ENCODE assay signal across 26 mouse cellular contexts in the genomic region with DNA sequence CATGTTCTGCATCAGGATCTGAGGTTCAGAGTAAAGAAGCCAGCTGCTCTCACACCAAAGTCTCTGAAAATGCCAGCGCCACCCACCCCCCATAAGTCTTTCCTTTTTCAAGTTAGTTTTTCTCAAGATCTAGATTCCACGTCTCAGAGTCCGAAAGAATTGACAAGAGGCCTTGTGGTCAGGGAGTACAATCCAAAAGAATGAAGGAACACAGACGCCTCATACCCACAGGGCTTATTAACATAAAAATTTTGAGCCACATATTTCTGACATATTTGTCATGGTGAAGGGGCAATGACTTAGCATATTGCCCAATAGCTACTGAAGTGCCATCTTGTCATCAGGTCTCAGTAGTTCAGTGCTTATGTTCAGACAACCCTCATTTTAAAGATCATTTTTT.
DNase-seq lines count a peak whose midpoint lies in the region; ATAC-seq and TF ChIP-seq lines count a peak whose summit lies in the region.
"Had no signal": no experiment of that assay in that cellular context is flagged by ENCODE, and none has a peak within 500 bp of the region (broad histone marks: within the 10 kb centered on the region; RNA-seq: fewer than 3 reads in every experiment).

No protein-coding gene starts in this region.

- no peak for TF ChIP-seq POLR2A in lung, adult 2 months (IDR thresholded peaks at IDR 0.05; ENCODE audit: borderline replicate concordance, extremely low read depth, low read depth, low read length)
- no peak for TF ChIP-seq POLR2A in bone marrow, adult 2 months (IDR thresholded peaks at IDR 0.05; ENCODE audit: borderline replicate concordance, control insufficient read depth, low read depth, low read length)
- no peak for TF ChIP-seq POLR2A in small intestine, adult 2 months (IDR thresholded peaks at IDR 0.05; ENCODE audit: low read depth, low read length)

- ATAC-seq in lung, embryonic 16.5 days (ENCODE audit: low read depth): no peak
- ATAC-seq: forebrain, embryonic 16.5 days; hindbrain, embryonic 16.5 days had no signal

- peaks cover 16% of the 10 kb centered on the region for H3K4me1 ChIP-seq in lung, embryonic 16.5 days (replicated peaks; ENCODE audit: control insufficient read depth, insufficient read depth, low read length)
- no peaks in the 10 kb centered on the region; the same call in 1 of the 2 replicates for H3K4me1 ChIP-seq in lung, adult 2 months (ENCODE audit: control insufficient read depth, insufficient read depth, low read length)
- H3K4me1 ChIP-seq in bone marrow, adult 2 months (ENCODE audit: control insufficient read depth, insufficient read depth, low read length): peaks cover 3% of the 10 kb centered on the region
- H3K4me1 ChIP-seq in small intestine, adult 2 months (ENCODE audit: control insufficient read depth, insufficient read depth, insufficient read length, low read length): peaks cover 8% of the 10 kb centered on the region; the same call in 1 of the 2 replicates
- H3K4me1 ChIP-seq: embryonic facial prominence, embryonic 13.5 days; megakaryocyte, embryonic 14.5 days had no signal

- no peak overlapping the region for H3K9ac ChIP-seq in lung, embryonic 16.5 days (ENCODE audit: low read length)
- H3K9ac ChIP-seq: embryonic facial prominence, embryonic 13.5 days; kidney, embryonic 15.5 days; limb, embryonic 13.5 days; midbrain, embryonic 12.5 days; neural tube, embryonic 12.5 days had no signal

- no peaks in the 10 kb centered on the region for H3K27me3 ChIP-seq in lung, embryonic 16.5 days (ENCODE audit: control insufficient read depth, insufficient read depth, low read depth, low read length)
- no peaks in the 10 kb centered on the region for H3K27me3 ChIP-seq in small intestine, adult 2 months (ENCODE audit: control insufficient read depth, insufficient read depth, low read length)
- H3K27me3 ChIP-seq: embryonic facial prominence, embryonic 13.5 days; kidney, embryonic 15.5 days; limb, embryonic 13.5 days; megakaryocyte, embryonic 14.5 days; midbrain, embryonic 12.5 days; neural tube, embryonic 12.5 days had no signal

- no peak overlapping the region for H3K4me2 ChIP-seq in lung, embryonic 16.5 days (ENCODE audit: low read depth, low read length)
- H3K4me2 ChIP-seq: embryonic facial prominence, embryonic 13.5 days; kidney, embryonic 15.5 days; limb, embryonic 13.5 days; liver, embryonic 11.5 days; midbrain, embryonic 12.5 days; neural tube, embryonic 12.5 days had no signal

- DNase-seq in lung, adult 2 months: no peak
- peak; percentile 1 for DNase-seq in 416B (ENCODE audit: low read depth)
- DNase-seq in ovary, postnatal 10 days (ENCODE audit: low spot score): no peak
- DNase-seq in kidney, postnatal 4 days: no peak
- DNase-seq: cerebellum, adult 8-10 months; cerebellum, postnatal 25 days; embryo, embryonic 11 days; gastrocnemius, postnatal 10 days; heart, postnatal 14 days; kidney, adult 18-20 months had no signal

- peak overlapping the region; percentile 95 for H3K27ac ChIP-seq in lung, embryonic 16.5 days (ENCODE audit: low read length)
- peak overlapping the region; percentile 40 for H3K27ac ChIP-seq in bone marrow, adult 2 months (ENCODE audit: control insufficient read depth, insufficient read depth, low read depth, low read length, poor library complexity)
- peak overlapping the region; percentile 16; the same call in 1 of the 2 replicates for H3K27ac ChIP-seq in small intestine, adult 2 months (ENCODE audit: insufficient read depth, low read depth, low read length)
- H3K27ac ChIP-seq: embryonic facial prominence, embryonic 13.5 days; kidney, embryonic 15.5 days; layer of hippocampus, adult 2 months; left cerebral cortex, adult 2 months; limb, embryonic 13.5 days; midbrain, embryonic 12.5 days; neural tube, embryonic 12.5 days had no signal

- no peaks in the 10 kb centered on the region for H3K9me3 ChIP-seq in lung, embryonic 16.5 days (ENCODE audit: control insufficient read depth, low read length)
- H3K9me3 ChIP-seq: embryonic facial prominence, embryonic 13.5 days; hindbrain, embryonic 10.5 days; kidney, embryonic 15.5 days; limb, embryonic 13.5 days; megakaryocyte, embryonic 14.5 days; midbrain, embryonic 12.5 days; neural tube, embryonic 12.5 days had no signal

- no peak overlapping the region for H3K4me3 ChIP-seq in lung, embryonic 16.5 days (ENCODE audit: low read length)
- no peak overlapping the region for H3K4me3 ChIP-seq in lung, adult 2 months (replicated peaks; ENCODE audit: extremely low read depth, low read depth, low read length)
- peak overlapping the region; percentile 54 for H3K4me3 ChIP-seq in bone marrow, adult 2 months (replicated peaks; ENCODE audit: control insufficient read depth, low read depth, low read length)
- H3K4me3 ChIP-seq in small intestine, adult 2 months (ENCODE audit: low read depth, low read length): no peak overlapping the region; the same call in 1 of the 2 replicates
- H3K4me3 ChIP-seq: embryonic facial prominence, embryonic 13.5 days; hindbrain, embryonic 10.5 days; kidney, embryonic 15.5 days; layer of hippocampus, adult 2 months; left cerebral cortex, adult 2 months; limb, embryonic 13.5 days; megakaryocyte, embryonic 14.5 days; midbrain, embryonic 12.5 days; myocyte; neural tube, embryonic 12.5 days had no signal

- TF ChIP-seq CTCF in lung, adult 2 months (IDR thresholded peaks at IDR 0.05; ENCODE audit: insufficient read depth, low read length): no peak
- TF ChIP-seq CTCF in bone marrow, adult 2 months (IDR thresholded peaks at IDR 0.05; ENCODE audit: control insufficient read depth, insufficient read depth, low read length): no peak
- TF ChIP-seq CTCF in small intestine, adult 2 months (IDR thresholded peaks at IDR 0.05; ENCODE audit: extremely low read depth, insufficient read length, insufficient replicate concordance, low read depth, low read length): no peak

- 50% methylated on average over 4 of the region's 4 CpGs for WGBS in lung, embryonic 16.5 days
- 80% methylated on average over 4 of the region's 4 CpGs for WGBS in lung, adult 2 months
- WGBS in bone marrow, adult 2 months: 62% methylated on average over 4 of the region's 4 CpGs
- WGBS in small intestine, adult 2 months: 44% methylated on average over 4 of the region's 4 CpGs

- no peaks in the 10 kb centered on the region for H3K36me3 ChIP-seq in lung, embryonic 16.5 days (ENCODE audit: control insufficient read depth, insufficient read depth, low read length)
- H3K36me3 ChIP-seq in small intestine, adult 2 months (ENCODE audit: control insufficient read depth, insufficient read depth, low read length): no peaks in the 10 kb centered on the region
- H3K36me3 ChIP-seq: embryonic facial prominence, embryonic 13.5 days; hindbrain, embryonic 10.5 days; kidney, embryonic 15.5 days; limb, embryonic 13.5 days; midbrain, embryonic 12.5 days; neural tube, embryonic 12.5 days had no signal

Comparison
In these comparisons a context has a peak if more than half of its experiments do, and no peak if none do; other contexts are left out.
1. H3K27ac ChIP-seq: peak in every context shown above with its lines; median percentile 95 in lung, embryonic 16.5 days; 40 in bone marrow, adult 2 months; 16 in small intestine, adult 2 months.